Mouse (Mus musculus): ENCODE results near the gene Tmem114. TPM values are rescaled to one million over a fixed set of nuclear protein-coding genes. Genes with fewer than 3 reads are reported as not detected.

Tmem114 gene
- polyA plus RNA-seq, 1 experiment from 2014 or later: not detected

DNA sequence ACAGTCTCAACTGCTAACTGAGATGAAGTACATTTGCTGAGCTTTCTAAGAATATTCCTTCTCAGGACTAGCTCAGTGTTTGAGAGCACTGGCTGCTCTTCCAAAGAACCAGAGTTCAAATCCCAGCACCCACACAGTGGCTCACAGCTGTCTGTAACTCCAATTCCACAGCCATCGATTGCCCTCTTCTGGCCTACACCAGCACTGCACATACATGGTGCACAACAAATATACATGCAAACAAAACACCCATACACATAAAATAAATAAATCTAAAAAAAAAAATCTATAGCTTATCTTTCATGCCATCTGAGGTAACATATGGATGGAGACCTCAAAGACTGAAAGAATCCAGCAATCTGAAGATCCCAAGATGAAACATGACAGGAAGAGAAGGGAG, 36.4 kb downstream of the Tmem114 start:
- no peak overlapping the region for H3K4me2 ChIP-seq
- H3K27ac ChIP-seq (ENCODE audit: low read depth): no peak overlapping the region
- H3K9me3 ChIP-seq (ENCODE audit: low read depth, low read length): no peaks in the 10 kb centered on the region
- H3K27me3 ChIP-seq (ENCODE audit: insufficient read depth, low read length): no peaks in the 10 kb centered on the region
- ATAC-seq (ENCODE audit: insufficient read depth) (no peak), DNase-seq (no peak)
- no peak overlapping the region for H3K4me3 ChIP-seq (ENCODE audit: low read depth, low read length)
- 91% methylated on average over 1 of the region's 1 CpGs for WGBS
- H3K4me1 ChIP-seq (ENCODE audit: insufficient read depth): no peaks in the 10 kb centered on the region
- H3K36me3 ChIP-seq (ENCODE audit: insufficient read depth): no peaks in the 10 kb centered on the region
- no peak overlapping the region for H3K9ac ChIP-seq
- no peak; the same call in 1 of the 2 replicates for TF ChIP-seq CTCF (IDR thresholded peaks at IDR 0.05; ENCODE audit: low read depth)

DNA sequence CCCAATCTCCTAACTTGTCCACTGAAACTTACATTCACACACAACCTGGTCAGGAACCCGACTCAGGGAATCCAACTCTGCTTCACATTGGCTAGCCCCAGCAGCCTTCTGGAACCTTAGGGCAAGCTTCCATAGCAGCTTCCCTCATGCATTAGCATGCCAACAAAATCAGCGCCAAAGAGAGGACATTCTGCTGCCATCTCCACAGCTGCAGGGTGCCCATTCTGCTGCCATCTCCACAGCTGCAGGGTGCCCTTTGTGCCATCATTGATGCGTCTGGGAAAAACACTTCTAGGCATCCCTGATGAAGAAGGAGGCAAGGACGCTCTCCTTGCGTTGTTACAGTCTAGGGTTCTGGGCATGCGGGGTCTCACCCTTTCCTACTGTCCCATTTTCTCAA, 38.5 kb downstream of the Tmem114 start:
- Histone ChIP-seq H3K9me3 (ENCODE audit: low read depth, low read length) (no peaks in the 10 kb centered on the region), H3K27ac (ENCODE audit: low read depth) (no peak overlapping the region), H3K9ac (no peak overlapping the region), H3K4me3 (ENCODE audit: low read depth, low read length) (no peak overlapping the region), H3K27me3 (ENCODE audit: insufficient read depth, low read length) (no peaks in the 10 kb centered on the region), H3K36me3 (ENCODE audit: insufficient read depth) (no peaks in the 10 kb centered on the region), H3K4me2 (no peak overlapping the region), H3K4me1 (ENCODE audit: insufficient read depth) (no peaks in the 10 kb centered on the region)
- ATAC-seq (ENCODE audit: insufficient read depth) (no peak), DNase-seq (no peak)
- TF ChIP-seq CTCF (IDR thresholded peaks at IDR 0.05; ENCODE audit: low read depth): no peak
- WGBS: 75% methylated on average over 6 of the region's 6 CpGs

DNA sequence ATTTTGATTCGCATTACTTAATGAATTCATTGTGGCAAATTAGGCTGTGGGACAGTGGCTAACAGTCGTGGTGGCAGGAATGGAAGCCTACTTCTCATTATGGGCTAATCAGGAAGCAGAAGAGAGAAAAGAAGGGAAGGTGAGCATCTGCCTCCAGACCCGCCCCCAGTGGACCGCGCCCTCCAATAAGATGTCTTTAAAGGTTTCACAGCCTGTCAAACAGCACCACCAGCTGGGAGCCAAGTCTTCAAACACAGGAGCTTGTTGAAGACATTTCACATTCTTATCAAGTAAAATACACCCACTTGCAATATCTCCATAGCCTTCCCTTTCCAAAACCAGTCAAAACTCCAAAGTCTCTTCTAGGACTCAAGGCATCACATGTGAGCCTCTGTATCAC, 39.3 kb downstream of the Tmem114 start:
- H3K27me3 ChIP-seq (ENCODE audit: insufficient read depth, low read length): no peaks in the 10 kb centered on the region
- H3K9me3 ChIP-seq (ENCODE audit: low read depth, low read length): no peaks in the 10 kb centered on the region
- ATAC-seq (ENCODE audit: insufficient read depth): no peak
- no peak overlapping the region for H3K27ac ChIP-seq (ENCODE audit: low read depth)
- no peak for TF ChIP-seq CTCF (IDR thresholded peaks at IDR 0.05; ENCODE audit: low read depth)
- DNase-seq: no peak
- no peak overlapping the region for H3K4me3 ChIP-seq (ENCODE audit: low read depth, low read length)
- no peak overlapping the region for H3K9ac ChIP-seq
- H3K4me1 ChIP-seq (ENCODE audit: insufficient read depth): no peaks in the 10 kb centered on the region
- 60% methylated on average over 5 of the region's 5 CpGs for WGBS
- H3K4me2 ChIP-seq: no peak overlapping the region
- H3K36me3 ChIP-seq (ENCODE audit: insufficient read depth): no peaks in the 10 kb centered on the region

DNA sequence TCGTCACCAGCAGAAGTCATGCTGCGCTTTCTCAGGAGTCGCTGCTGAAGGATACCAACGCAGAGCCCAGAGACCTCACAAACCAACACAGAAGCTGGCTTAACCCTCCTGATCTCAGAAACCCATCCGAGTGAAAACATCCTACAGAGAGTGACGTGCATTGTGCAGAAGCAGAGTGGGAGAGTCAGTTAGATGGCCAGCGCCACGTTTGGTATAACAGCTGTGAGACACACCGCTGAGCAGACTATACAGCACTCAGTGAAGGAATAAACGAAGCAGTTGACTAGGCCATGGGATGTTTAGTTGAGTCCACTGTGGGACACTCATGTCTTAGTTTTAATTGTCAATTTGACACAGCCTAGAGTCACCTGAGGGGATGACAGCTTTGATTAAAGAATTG, 40.2 kb downstream of the Tmem114 start:
- TF ChIP-seq CTCF (IDR thresholded peaks at IDR 0.05; ENCODE audit: low read depth): no peak
- no peak overlapping the region for H3K4me3 ChIP-seq (ENCODE audit: low read depth, low read length)
- WGBS: 69% methylated on average over 10 of the region's 10 CpGs
- H3K36me3 ChIP-seq (ENCODE audit: insufficient read depth): no peaks in the 10 kb centered on the region
- no peaks in the 10 kb centered on the region for H3K9me3 ChIP-seq (ENCODE audit: low read depth, low read length)
- H3K27me3 ChIP-seq (ENCODE audit: insufficient read depth, low read length): no peaks in the 10 kb centered on the region
- H3K4me1 ChIP-seq (ENCODE audit: insufficient read depth): no peaks in the 10 kb centered on the region
- H3K4me2 ChIP-seq: no peak overlapping the region
- no peak for DNase-seq
- ATAC-seq (ENCODE audit: insufficient read depth): no peak
- H3K9ac ChIP-seq: no peak overlapping the region
- H3K27ac ChIP-seq (ENCODE audit: low read depth): no peak overlapping the region

DNA sequence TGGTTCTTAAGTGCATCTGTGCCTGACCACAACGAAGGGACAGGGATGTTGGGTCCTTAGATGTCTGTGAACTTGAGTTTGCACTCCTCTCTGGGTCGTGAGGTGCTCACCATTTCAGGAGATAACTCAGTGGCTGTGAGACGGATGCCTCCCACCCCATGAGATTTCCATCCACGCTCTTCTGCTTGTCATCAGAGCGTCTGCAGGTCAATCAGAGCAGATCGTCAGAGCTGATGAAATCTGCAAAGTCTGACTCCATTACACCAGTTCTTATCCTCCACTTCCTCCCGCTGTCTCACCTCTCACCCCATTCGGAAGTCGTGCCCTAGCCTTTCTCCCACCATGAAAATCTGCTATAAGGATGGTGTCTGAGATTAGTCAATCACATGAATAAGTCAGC, 41.5 kb downstream of the Tmem114 start:
- no peak for DNase-seq
- H3K4me1 ChIP-seq (ENCODE audit: insufficient read depth): no peaks in the 10 kb centered on the region
- H3K4me2 ChIP-seq: no peak overlapping the region
- H3K4me3 ChIP-seq (ENCODE audit: low read depth, low read length): no peak overlapping the region
- H3K36me3 ChIP-seq (ENCODE audit: insufficient read depth): no peaks in the 10 kb centered on the region
- ATAC-seq (ENCODE audit: insufficient read depth): no peak
- H3K9ac ChIP-seq: no peak overlapping the region
- H3K27me3 ChIP-seq (ENCODE audit: insufficient read depth, low read length): no peaks in the 10 kb centered on the region
- TF ChIP-seq CTCF (IDR thresholded peaks at IDR 0.05; ENCODE audit: low read depth): no peak
- no peaks in the 10 kb centered on the region for H3K9me3 ChIP-seq (ENCODE audit: low read depth, low read length)
- 71% methylated on average over 9 of the region's 9 CpGs for WGBS
- no peak overlapping the region for H3K27ac ChIP-seq (ENCODE audit: low read depth)

DNA sequence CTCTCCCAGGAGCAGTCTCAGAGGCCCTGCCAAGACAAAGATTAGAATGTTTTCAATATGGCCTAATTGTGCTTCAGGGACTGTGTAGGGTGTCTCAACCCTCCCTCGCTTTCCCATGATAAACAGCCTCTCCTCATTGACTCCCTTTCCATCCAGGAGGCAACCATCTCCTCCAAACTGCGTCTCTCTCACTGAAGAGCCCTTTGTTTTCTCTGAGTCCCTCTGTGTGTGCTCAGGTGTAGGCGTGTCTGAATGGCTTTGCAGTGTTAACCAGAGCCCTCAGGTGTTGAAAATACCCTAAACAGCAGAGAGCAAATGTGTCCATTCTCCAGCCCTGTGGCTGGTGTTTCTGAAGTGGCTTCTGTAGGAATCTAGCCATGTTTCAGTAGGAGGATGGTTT, 61.9 kb downstream of the Tmem114 start:
- Histone ChIP-seq H3K4me2 (no peak overlapping the region), H3K36me3 (ENCODE audit: insufficient read depth) (no peaks in the 10 kb centered on the region), H3K9ac (no peak overlapping the region), H3K27ac (ENCODE audit: low read depth) (no peak overlapping the region), H3K4me3 (ENCODE audit: low read depth, low read length) (no peak overlapping the region), H3K27me3 (ENCODE audit: insufficient read depth, low read length) (no peaks in the 10 kb centered on the region), H3K9me3 (ENCODE audit: low read depth, low read length) (no peaks in the 10 kb centered on the region), H3K4me1 (ENCODE audit: insufficient read depth) (no peaks in the 10 kb centered on the region)
- 63% methylated on average over 3 of the region's 3 CpGs for WGBS
- no peak for DNase-seq
- TF ChIP-seq CTCF (IDR thresholded peaks at IDR 0.05; ENCODE audit: low read depth): no peak
- no peak for ATAC-seq (ENCODE audit: insufficient read depth)

Other genes starting within 250 kb of the Tmem114 start
- gene Mettl22, start 45.7 kb upstream of the Tmem114 start, polyA plus RNA-seq (2014; fragmentation: Nextera tagmentation; extraction: Ambion mirVana): 15.3 and 15.9 TPM in 2 replicates
- gene Abat, start 88.3 kb upstream of the Tmem114 start, polyA plus RNA-seq (2014; fragmentation: Nextera tagmentation; extraction: Ambion mirVana): 15.7 and 16.8 TPM in 2 replicates
- 51.7 and 52.0 TPM in 2 replicates for gene Pmm2, start 212.5 kb upstream of the Tmem114 start, polyA plus RNA-seq (2014; fragmentation: Nextera tagmentation; extraction: Ambion mirVana)
- gene Tmem186, start 212.6 kb upstream of the Tmem114 start, polyA plus RNA-seq (2014; fragmentation: Nextera tagmentation; extraction: Ambion mirVana): 11.7 and 12.3 TPM in 2 replicates
- gene Carhsp1, start 247.0 kb upstream of the Tmem114 start, polyA plus RNA-seq (2014; fragmentation: Nextera tagmentation; extraction: Ambion mirVana): 27.6 and 27.7 TPM in 2 replicates